Mouse (Mus musculus): ENCODE measurements at regions not wholly inside any gene's neighbourhood (a gene's known extent, or its start where the extent isn't known, plus 50 kb on each side); places are given as distances from the start of the nearest gene placed in this dataset.

DNA sequence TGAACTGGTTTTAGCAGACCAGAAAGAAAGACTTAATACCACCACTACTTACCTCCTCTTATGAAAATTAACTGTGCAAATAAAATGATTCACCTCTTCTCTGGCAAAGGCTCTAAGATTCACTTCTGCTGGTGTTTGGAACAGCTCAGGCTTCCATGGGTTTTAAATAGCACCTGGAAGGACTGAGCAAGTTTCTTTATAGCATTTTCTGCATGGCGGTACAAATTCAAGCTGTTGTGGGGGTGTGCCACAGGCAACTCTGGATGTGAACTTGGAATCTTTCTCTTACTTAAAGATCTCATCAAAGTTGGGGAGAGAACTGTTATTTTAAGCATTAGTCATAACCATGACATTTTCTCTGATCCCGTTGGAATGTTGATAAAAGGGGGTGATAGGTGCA lies 350.1 kb upstream of the Cd180 start:
- peak; percentile 7 to 35 for DNase-seq (ENCODE audit: low spot score in 2 of 2)

DNA sequence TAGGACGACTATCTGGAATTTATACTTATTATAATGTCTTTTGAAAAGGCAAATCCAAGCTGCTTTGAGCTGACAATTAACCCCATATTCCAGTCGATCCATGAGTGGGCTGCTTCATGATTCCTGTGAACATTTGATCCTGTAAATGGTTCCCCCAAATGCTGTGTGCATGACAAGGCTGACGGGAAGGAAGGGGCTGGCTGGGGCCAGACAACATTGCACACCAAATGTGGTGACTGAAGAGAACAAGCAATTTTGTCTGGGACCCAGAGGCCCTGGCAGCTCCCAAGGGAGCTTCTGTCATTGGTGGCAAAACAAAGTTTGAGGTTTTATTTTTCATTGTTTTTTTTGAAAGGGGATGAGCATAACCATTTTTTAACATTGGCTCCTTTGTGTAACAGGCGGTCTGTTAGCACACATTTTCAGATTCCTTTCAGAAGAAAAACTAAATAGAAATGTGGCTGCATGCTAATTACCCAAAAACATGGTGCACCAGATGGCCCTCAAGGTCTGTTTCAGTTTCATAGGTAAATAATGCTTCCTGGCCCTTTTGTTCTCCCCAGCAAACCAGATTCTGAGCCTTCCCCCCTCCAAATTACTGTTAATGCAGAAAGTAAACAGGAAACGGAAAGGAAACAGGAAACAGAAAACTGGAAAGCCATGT lies 348.6 kb upstream of the Cd180 start:
- DNase-seq (ENCODE audit: low spot score in 2 of 2): peak in 1 of 2 experiments; percentile 8

DNA sequence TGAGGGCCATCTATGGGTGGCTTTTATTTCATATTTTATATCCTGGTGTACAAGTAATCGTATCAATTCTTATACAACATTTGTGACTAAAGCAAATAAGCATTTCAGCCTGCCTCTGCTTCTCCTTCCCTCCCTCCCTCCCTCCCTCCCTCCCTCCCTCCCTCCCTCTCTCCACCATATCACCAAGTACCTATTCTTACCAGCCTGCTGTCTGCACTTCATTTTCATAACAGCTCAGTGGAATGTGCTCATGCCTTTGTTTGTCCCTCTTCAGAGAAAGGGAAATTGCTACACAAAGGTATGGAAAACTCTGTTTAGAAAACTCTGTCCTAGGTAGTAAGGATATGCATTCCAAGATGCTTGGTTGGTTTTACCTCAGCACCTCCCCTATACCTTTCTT lies 343.9 kb upstream of the Cd180 start:
- no peak for DNase-seq (ENCODE audit: low spot score in 2 of 2)

DNA sequence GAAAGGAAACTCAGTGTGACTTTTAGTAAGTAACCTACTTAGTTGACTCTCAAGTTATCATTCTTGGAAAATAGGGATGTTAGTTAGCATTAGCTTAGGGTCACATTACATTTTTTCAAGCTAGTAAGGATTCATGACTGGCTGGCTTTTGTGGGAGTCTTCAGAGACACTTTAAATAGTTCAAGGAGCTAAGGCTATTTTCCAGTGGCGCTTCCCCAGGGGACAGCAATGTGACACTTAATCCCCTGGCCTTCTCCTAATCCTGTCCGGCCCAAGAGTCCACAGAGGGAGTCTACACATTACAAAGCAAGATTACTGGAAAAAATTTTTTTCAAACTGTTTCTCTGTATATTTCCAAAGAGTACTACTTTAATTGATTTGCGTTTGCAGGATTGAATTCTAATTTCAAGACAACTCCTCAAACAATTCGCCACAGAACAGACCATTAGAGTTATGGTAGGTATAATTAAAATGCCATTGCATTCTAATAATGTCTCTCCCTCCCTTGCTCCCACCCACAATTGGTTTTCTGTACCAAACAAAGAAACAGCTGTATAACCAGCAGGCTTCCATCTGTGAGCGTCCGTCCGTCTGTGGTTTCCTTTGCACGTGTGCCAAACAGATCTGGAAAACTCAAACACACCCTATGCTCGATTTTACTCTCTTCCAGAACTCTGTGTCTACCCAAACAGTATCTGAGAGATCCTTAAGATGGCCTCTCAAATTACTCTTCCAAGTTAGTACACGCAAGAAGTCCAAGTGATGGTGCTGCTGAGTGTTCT lies 341.1 kb upstream of the Cd180 start:
- DNase-seq (ENCODE audit: low spot score in 2 of 2): no peak

DNA sequence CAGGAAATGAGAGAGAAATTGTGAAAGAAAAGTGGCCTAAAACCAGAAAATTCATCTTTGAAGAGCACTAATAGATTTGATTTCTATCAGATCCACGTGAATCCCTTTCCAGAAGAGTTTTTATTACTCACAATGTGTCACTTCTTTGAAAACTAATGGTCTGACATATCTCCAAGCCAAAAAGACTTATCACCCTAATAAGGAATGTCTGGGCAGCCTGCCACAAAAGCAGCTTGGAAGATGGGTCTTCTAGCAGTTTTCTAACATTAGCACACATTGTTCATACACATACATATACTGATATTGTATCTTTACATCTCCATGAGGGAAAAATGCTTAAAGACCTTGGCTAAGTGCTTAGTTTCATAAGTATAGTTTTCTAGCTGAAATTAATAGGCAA lies 337.8 kb upstream of the Cd180 start:
- no peak for DNase-seq (ENCODE audit: low spot score in 2 of 2)

DNA sequence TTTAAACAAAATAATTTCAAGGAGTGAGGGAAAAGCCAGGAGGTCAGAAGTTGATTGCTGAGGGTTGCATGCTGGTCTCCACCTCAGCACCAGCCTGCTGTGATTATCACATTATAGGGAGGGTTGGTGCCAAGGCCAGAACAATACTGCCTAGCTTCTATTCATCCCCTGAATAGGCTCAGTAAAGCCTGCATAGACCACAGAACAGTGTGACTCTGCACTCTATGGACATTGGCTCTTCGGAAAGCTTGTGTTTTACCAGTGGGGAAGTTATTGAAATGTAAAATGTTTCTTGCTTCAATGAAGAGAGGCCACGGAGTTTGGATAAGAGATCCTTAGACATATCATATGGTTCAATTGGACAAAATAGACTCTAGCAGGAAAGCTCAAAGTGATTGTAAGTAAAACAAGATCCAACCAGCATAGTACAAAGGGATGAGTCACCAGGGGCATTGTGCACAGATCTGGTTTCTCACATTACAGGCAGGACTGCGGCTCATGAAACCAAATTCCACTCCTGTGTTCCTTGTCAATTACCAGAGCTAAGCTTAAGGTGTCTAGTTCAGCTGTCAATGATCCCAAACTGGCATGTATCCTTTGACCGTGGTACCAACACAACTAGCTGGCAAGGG lies 320.8 kb upstream of the Cd180 start:
- no peak for DNase-seq (ENCODE audit: low spot score in 2 of 2)

DNA sequence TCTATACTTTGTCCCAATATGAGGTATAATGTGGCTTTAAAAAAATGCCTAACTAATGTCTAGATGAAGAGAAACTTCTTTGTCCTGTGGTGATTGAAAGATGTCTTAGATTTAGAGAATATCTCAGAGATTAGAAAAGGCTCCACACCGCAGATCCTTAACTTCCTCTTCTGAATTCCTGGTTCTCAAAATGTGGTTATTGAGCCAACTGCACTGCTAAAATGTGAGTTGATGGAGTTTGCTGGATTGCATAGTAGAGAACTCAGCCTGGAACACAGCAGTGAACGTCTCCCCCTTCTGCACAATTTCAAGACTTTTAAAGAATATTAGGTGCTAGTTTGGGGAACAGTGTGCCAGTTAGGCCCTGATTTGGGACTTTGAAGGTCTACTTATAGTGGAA lies 312.7 kb upstream of the Cd180 start:
- no peak for DNase-seq (ENCODE audit: low spot score in 2 of 2)

DNA sequence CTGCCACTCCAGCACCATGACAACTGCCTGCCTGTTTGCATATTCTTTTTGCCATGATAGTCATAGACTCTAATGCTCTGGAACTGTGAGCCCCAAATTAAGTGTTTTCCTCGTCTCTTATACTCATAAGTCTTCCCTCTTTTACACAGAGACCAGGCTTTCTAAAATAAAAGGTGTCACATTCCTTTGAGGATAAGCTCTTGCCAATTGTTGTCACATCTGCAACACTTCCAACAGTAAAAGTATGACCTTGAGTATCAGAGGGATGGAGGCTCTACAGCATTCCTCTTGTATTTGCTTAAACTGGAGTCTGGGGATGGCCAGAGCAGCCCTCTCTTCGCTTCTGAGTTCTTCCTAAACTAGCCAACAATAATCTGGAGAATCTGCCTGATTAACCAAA lies 301.4 kb upstream of the Cd180 start:
- DNase-seq (ENCODE audit: low spot score in 2 of 2): no peak

DNA sequence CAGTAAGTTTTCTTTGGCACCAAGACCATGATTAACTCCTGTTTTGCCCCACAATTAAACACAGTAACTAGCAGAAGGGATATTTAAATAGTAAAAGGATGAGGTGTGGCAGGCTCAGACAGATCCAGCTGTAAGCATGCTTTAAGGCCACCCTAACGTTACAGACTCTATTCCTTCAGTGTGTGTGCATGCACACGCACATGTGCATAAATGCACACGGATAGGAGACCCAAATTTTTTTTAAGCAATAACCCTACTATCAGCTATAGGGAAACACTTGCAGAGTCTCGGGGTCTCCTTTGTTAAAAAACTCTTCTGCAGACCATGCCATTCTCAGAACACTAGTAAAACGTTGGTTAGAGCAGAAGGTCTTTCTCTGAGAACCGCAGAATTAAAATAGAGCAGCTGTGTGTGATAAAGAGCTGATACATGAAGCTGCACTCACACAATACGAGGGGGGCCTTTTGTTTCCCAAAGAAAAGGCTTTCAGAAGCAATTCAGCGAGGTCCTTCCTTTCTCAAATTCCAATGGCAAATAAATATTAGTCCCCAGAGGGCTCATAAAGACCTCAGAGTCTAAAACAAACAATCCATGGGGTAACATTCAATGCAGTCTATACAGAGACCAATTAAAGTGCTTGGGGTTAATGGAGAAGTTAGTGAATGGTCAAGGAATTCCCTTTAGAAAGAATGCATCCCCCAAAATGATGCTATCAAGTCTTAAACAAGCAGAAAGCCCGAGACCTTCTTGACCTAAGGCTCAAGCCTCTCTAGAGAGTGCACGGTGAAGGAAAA lies 300.3 kb upstream of the Cd180 start:
- no peak for DNase-seq (ENCODE audit: low spot score in 2 of 2)

DNA sequence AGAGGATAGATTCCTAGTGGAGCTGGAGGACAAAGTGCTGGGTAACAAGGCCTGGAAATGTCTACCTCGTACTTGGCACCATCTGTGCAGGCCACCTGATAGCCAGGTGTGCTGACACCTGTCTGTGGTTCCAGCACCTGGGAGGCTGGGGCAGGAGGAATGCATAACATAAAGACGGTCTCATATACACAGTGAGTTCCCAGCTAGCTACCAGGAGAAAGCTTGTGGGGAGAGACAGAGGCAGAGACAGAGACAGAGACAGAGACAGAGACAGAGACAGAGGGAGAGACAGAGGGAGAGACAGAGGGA lies 299.7 kb upstream of the Cd180 start:
- no peak for DNase-seq (ENCODE audit: low spot score in 2 of 2)

DNA sequence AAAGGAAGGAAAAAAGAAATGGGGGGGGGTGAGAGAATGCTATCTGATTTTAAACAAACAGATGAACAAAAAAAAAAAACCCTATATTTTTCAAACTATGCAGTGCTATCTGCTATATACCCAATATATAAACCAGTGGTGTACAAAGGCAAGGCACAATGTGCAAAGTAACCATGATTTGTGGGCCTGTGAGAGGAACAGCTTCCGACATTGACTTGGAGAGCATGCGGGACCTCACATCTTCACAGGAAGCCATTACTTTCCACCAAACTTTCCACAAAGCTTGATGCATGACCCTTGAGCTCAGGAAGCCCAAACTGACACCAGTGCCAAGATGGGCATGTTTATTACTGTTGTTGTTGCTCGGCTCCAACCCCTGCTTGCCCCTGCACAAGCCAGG lies 299.3 kb upstream of the Cd180 start:
- no peak for DNase-seq (ENCODE audit: low spot score in 2 of 2)

DNA sequence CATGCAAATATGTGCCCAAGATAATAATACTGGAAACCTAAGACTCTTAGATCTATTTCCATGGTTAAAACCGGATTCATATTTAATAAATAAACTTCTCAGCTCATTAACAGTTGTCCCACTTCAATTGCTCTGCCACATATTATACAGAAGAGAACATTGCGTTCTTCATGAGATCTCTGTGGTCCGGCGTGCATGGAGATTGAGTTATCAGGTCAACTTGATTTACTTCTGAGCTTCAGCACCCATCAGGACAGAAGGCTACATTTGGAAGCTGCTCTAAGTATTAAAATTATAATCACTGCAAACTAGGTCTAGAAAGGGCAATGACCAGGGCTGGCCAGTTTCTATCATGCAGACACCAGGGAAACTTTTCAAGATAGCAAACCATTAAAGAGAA lies 295.9 kb upstream of the Cd180 start:
- no peak for DNase-seq (ENCODE audit: low spot score in 2 of 2)

DNA sequence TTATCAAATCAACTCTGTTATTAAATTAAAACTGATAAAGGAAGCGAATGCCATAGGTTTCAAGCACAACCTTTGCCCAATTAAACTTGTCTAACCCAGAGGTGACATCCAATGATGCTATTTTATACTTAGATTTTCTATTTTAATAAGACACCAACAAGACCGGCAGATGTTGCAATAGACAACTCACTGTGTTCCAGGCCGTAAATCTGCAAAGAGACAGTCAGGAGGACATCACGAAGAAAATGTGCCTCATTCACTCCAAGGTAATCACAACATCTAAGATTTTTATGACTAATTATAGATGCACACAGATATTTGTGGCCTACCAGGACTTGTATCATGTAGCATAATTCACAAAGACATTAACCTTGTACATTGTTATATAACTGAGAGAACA lies 281.5 kb upstream of the Cd180 start:
- DNase-seq (ENCODE audit: low spot score in 2 of 2): no peak

DNA sequence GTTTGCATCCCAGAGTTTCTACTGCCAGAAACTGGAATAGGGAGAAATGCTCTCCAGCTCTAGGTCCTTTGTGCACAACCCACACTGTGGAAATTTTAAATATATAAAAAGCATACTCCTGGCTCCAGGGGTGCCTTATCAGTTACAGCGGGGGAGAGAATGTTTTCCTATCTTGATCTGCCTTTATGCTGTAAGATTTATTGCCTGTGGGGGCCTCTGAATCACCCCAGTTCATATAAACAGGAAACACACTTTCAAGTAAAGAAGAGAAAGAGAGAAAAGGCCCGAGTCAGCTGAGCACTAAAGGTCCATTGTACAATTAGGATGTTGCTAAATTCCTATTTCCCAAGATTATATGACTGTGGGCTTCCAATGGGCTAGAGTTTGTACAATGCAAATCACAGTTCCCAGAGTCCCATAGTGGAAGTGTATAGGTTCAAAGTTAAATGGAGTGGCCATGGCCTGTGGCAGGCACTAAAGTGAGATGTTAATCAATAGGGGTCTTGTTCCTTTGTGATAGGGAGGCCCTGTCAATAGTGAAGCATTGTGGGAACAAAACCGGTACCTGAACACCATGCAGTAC lies 258.9 kb upstream of the Cd180 start:
- DNase-seq (ENCODE audit: low spot score in 2 of 2): no peak

DNA sequence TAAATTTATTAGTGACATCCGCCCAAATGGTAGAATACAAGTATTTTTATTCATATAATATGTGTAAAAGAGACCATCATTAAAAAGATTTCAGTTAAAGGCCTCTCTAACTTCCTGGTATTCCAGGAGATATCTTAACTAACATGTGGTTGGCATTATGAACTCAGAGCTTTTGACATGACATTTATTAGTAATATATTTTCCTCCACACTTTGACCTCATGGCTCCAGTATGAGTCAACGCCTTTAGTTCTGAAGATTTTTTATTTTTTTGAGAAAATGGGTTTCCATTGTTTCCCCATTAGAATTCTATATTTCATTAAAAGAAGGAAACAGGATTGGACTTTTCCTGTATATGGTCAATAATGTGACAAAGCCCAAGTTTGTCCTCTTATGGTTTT lies 250.7 kb upstream of the Cd180 start:
- no peak for DNase-seq (ENCODE audit: low spot score in 2 of 2)

DNA sequence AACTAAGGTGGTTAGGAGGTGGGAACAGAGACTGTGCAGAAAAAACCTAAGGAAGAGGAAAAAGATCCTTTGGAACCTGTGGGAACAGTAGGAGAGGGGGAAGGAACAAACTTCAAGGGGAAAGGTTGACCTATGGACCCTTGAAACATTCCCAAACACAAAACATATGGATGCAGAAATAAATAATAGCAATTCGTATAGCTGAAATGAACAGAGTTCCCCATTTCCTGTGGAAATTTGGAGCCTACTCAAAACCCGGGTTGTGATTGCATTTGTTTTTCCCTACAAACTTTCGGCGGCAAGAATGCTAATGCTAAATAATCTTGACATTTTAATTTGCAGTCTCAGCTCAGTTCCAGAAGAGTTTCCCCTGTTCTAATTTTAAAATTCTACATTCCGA lies 246.0 kb upstream of the Cd180 start:
- DNase-seq (ENCODE audit: low spot score in 2 of 2): no peak

DNA sequence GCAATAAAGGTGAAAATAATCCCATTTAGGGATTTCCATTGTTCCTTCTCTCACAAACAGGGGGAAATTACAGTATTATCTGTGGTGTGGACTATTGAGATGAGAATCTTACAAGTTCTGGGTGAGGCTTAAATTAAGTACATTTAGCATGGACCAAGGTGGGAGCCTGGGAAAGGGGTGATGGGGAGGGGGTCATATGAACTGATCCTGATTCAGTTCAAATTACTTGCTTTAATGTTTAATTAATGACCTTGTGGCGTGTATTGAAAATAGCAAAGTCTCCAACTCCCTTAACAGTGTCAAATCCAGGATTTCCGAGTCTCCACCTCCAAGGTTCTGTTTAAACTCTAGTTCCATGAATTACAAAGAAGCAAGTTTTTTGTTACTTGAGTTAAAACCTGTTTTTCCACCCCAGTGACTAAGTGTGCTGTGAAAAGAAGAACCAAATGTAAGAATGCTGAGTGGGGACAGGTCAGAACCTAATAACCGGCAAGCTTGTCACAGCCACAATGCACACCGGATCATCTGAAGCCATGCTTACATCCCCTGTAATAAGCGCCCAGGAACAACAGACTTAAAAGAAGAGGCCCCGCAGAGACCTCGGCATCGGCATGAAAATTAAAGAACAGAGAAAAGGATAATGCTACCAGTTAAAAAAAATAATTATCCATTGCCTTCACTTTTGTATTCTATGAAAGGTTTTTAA lies 243.8 kb upstream of the Cd180 start:
- DNase-seq (ENCODE audit: low spot score in 2 of 2): no peak

DNA sequence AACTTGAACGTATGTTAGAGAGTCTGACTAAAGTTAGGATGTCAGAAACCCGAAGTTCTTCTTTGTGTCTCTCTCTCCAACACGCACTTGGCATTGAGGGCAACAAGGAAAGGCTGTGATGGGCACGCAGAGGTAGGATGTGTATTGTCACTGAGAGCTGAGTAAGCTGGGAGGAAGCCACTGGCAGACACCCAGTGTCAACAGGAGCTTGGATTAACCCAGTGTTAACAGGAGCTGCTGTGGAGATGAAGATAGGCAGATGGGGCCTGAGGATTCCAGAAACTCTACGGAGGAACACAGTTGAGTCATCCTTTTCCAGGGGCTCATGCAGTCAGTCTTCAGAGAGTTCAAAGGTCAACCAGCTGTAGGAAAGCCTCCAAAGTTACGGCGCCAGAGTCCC lies 242.2 kb upstream of the Cd180 start:
- DNase-seq (ENCODE audit: low spot score in 2 of 2): no peak

DNA sequence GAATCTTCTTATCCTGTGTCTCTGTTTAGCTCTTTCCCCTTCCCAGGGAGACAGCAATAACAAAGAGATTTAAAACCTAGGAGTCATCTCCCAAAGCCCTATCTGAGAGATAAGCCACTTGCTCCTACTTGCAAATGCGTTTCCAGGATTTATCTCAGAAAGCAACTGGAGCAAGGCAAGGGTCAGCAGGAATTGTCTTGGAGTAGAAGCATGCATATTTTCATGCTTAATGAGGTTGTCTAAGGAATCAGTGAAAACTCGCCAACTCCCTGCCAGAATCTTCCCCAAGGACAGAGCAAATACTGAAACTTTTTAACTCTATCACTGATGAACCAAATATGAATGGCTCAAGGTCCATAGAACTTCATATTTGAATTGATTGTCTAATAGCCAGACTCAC lies 234.6 kb upstream of the Cd180 start:
- DNase-seq (ENCODE audit: low spot score in 2 of 2): no peak

DNA sequence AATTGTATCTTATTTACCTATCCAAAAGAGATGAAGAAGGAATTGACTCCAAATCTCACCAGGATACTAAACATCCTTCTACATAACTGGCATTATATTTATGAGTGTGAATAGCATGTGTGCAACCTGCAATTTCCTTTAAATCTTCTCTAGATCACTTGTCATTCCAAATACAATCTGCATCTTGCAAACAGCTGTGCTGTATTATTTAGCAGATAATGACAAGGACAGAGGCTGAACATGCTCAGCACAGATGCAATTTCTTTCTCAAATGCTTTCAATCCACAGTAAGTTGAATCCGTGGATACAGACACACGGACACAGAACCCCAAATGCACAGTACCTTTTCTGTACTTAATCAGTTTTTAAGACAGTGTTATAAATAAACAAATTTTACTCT lies 229.4 kb upstream of the Cd180 start:
- no peak for DNase-seq (ENCODE audit: low spot score in 2 of 2)

DNA sequence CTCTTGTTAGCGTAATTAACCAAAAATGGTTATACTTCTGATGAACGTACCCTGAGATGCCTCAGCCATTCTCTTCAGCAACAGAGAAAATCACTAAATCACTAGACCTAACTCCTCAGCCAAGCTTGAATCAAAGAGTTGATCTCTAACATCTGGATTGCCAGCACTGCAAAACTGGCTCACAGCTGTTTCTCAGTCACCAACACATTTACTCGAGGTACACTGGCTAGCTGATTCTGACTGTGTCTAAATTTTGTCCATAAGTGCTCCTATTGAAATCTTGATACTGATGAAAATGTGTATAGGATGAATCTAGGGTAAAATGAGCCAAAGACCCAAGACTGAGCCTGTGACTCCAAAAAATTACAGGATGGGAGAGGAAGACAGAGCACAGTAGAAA lies 211.5 kb upstream of the Cd180 start:
- DNase-seq (ENCODE audit: low spot score in 2 of 2): no peak

All from left cerebral cortex, adult 18-20 months (tissue).